Mouse (Mus musculus) induced T-regulatory cell, adult 2 months (primary cell): ENCODE measurements around the gene Zfp866.

Experiments
- DNase-seq: peaks from one replicate; pipeline ENCODE4 v3.0.0-alpha.2; 2012; ENCODE audit warnings: low read depth

Zfp866 gene

DNA sequence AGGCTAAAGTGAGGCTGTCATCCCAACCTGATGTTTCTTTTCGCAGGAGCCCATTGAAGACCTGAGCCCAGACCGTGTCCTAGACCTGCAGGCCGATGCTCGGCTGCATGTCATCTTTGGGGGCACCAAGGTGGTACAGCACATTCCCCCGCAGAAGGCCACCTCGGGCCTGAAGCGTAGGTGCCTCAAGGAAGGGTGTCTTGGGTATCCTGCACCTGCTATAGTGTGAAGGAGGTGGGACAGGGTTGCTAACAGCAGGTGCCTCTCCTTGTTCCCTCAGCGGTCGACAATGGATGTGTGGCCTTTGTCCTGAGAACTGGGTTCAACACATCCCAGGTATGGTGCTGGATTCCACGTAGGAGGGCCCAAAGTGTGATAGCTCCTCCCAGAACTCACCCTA, 6.7 kb upstream of the Zfp866 start:
- no peak for DNase-seq

DNA sequence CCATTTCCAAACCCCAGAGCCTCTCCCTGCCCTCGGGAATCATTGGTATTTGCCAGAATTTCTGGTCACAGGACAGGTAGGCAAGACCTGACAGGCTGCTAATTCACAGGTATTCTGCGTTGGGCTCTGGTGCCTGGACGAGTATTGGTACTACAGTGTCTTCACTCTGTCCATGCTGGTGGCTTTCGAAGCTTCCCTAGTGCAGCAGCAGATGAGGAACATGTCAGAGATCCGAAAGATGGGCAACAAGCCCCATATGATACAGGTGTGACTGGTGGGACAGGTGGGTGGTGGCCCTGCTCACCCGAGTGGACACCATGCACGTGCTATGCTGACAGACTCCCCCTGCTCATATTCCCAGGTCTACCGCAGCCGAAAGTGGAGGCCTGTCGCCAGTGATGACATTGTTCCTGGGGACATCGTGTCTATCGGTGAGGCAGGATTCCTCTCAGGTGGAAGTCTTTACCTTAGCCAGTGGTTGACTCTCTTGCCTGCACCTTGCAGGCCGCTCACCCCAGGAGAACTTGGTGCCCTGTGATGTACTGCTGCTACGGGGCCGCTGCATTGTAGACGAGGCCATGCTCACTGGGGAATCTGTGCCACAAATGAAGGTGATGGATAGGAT, 5.9 kb upstream of the Zfp866 start:
- DNase-seq: no peak

DNA sequence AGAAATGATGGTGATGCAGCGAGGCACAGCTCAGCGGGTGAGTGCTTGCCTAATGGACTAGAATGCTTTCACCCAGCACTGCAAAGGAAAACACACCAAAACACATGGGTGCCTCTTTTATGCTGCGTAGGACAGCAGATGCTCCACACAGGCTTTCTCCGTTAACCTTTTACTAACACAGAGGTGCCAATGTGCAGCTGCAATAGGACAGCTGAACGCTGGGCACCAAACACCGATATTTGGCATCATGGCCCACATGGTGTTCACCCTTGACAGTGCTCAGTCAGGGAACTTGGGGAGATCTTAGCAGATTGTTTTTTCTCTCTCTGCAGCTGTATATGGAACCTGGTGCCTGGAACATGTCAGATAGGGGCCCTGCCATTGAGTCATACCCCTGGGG, 3.9 kb upstream of the Zfp866 start:
- no peak for DNase-seq

DNA sequence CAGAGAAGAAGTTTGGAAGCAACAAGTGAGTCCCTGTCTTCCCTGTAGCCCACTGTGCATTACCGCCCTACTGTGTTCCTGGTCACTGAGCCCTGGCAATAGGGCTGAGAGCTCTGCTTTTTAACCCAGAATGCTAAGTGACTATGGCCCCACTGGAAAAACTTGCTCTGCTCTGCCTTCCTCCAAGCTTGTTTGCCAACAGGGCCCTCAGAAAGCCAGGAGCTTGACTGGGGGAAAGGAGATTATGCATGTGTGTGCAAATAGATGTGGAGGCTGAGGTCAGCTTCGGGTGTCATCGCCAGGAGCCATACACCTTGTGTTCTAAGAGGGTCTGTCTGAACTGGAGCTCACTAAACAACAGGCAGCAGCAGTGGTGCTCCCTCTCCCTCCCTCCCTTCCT, 3.1 kb upstream of the Zfp866 start:
- no peak for DNase-seq

DNA sequence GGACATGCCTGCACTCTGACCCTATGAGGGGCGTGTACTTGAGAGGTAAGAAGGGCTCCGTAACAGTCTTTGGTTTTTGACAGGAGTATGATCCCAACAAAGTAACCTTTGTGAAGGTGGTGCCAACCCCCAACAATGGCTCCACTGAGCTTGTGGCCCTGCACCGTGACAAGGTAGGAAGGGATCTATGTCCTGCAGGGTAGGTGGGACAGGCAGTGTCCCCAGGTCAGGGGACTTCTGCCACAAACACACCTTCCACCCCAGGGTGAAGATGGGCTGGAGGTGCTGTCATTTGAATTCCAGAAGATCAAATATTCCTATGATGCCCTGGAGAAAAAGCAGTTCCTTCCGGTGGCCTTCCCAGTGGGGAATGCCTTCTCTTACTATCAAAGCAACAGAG, 2.7 kb upstream of the Zfp866 start:
- DNase-seq: no peak

DNA sequence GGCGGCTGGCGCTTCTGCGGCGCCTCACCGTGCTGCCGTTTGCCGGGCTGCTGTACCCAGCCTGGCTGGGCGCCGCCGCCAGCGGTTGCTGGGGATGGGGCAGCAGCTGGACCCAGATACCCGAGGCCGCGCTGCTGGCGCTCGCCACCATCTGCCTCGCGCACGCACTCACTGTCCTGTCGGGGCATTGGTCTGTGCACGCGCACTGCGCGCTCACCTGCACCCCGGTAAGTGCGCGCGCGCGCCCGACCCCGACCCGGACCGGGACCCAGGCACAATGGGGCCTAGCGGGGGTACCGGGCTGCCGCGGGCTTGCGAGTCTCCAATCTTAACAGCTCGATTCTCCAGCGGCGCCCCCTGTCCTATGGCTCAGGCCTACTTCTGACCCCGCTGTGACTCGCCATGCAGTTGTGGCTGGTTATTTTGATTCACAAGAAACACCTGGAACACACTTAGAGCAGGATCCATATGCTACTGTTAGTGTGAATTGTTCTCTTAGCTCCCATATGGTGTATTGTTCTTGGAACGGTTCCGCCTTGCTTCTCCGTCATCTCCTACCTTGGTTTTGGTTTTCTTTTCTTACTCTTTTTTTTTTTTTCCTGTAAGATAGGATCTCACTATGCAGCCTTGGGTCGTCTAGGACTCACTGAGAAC, 564 bp upstream of the Zfp866 start:
- peak; percentile 79 for DNase-seq

DNA sequence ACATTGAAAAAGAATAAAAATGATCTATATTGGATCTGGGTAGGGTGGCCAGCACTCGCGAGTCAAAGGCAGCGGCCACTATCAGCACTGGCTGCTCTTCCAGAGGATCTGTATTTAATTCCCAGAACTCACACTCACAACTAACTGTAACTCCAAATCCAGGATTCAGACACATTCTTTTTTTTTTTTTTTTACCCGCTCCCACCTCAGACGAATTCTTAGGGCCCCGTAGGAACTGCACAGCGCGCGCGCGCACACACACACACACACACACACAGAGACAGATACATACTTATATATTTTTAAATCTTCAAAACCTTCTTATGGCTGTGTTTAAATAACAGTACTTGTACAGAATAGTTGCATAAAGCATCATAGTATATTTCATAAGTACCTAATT, 614 bp downstream of the Zfp866 start:
- no peak for DNase-seq

DNA sequence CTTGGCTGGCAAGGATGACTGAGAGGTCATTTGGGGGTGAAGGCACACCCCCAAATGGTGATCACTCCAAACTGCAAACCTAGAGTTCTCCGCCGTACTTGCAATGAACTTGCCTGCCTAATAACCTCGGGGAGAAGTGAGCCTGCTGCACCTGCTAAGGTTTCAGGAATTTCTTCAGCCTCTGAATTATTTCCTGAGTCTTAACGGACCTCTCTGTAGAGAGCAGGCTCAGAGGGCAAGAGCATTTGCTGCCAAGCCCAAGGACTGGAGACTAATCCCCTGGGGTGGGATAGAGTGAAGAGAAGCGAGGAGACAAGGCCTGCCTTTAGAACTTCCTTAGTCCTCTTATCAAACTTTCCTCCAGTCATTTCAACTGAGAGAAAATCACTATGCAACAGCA, 1.2 kb downstream of the Zfp866 start:
- DNase-seq: no peak

DNA sequence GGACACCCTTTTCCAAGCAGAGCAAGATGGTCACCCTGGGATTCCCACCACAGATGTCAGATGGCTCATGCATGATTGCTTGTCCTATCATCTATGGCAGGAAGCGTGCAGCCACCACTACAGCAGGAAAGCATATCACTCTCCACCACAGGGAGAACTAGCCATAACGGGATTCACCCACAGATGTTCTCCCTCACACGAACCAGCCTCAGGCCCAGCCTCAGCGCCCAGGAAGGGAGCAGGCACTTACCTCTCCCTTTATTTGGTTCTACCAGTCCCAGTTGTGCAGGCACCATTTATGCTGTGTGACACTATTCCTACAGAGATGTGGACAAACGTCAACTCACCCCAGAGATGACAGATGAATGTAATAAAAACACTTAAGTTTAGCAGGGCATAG, 1.9 kb downstream of the Zfp866 start:
- no peak for DNase-seq

DNA sequence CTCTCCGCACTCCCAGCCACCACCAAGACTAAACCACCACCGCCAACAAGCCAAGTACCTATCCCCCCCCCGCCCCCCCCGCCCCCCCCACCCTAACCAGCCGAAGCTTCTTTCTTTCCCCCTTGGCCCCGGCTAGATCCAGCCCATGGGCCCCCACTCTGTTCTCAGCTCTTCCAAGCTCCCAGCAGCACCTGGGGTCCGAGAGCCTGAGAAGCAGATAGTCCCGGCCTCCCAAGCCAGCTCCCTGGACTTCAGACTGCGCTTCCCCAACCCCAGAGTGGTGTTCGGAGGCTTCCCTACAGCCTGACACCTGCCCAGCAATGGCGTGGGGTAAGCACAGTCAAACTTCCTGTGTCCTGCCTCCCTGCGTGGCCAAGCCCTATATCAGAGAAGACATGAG, 13.9 kb downstream of the Zfp866 start:
- DNase-seq: no peak

DNA sequence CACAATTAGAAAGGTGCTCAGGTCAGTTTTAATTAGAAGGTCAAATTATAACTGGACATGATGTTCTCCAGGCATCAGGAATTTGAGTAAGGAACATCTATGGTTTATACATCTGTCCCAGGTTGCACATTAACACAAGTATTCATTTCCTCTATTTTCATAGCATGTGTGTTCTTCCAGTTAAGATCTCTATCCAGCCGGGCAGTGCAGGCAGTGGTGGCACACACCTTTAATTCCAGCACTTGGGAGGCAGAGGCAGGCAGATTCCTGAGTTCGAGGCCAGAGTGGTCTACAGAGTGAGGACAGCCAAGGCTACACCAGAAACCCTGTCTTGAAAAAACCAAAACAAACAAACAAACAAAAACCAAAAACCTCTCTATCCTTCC, 15.8 kb downstream of the Zfp866 start:
- DNase-seq: no peak

DNA sequence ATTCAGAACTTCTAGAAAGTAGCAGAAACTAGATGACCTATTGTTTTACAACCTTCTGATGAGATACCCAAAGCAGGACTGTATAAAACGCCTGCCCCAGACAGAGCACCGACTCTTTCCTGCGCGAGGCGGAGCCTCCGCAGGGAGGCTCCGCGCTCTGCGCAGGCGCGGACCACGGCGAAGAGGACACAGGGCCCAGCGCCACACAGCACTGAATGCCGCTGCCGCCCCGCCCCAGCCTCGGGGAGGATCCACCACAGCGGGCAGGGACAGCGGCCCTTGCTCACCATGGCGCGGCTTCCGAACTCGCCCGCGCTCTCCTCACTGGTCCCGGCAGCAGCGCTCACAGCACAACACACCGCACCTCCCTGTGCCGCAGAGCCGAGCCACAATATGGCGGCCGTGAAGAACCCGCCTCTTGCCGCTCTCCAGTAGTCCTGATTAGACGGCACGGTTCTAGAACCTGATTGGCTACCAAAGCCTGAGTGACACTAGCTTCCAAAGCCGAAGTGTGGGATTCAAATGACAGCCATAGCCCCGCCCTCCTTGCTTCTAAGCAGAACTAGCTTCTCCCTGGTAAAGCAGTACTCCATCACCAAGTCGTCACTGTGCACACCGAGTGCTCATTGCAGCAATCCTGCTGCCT, 16.4 kb downstream of the Zfp866 start, which contains the start of gene Gm20422:
TSS of gene Gm20422 (minus strand) at position 384 of the 646 bp plus-strand sequence.
- peak; percentile 97 for DNase-seq

DNA sequence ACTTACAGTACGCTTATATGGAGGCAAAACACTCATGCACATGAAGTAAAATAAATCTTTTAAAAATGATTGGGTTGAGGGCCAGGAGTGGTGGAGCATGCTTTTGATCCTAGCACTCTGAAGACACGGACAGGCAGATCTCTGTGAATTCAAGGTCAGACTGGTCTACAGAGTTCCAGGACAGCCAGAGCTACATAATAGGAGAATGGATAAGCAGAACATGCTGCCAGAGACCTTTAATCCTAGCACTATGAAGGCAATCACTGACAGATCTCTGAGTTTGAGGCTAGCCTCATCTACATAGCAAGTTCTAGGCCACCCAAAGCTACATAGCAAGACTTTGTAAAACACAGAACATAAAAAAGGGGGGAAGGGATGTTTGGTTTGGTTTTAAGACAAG, 18.9 kb downstream of the Zfp866 start:
- no peak for DNase-seq

DNA sequence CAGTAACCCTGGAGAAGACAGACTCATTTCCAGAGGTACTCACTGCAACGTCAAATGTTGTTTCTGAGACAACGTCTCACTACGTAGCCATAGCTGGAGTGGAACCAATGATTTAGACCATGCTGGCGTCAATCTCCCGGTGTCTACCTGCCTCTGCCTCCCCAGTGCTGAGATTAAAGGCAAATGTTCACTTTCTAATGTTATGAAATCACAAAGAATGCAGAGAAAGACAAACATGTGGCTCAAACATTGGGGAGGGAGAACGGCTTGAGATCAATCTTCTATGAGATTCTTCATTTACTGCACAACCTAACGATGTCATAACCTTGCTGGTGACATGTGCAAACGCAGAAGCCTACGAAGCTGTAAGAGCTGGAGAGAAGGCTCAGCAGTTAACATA, 19.8 kb downstream of the Zfp866 start:
- DNase-seq: no peak

DNA sequence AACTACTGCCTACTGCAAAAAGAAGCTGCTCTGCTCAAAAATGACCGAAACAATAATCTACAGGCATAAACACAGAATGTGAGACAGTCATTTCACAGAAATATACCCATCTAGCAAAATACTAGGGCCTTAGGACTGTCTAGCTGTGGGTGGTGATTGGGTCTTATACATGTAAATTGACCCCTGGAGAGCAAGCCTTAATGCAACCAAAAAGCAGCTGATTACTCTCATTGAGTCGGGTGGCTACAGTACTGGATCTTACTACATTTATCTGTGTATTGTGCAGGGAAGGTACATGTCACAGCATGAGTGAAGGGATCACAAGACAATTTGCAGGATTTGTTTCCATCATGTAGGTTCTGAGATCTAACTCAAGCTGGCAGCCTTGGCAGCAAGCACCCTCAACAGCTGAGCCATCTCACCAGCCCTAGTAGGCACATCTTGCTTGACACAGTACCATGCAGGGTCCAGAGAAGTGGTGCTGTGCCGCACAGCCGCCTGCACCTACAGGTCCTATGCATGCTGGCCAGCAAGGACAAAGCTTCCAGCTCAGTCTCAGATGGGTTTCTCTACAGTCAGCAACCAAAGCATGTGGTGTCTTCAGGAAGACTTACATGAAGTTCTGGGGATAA, 29.0 kb downstream of the Zfp866 start:
- DNase-seq: no peak

DNA sequence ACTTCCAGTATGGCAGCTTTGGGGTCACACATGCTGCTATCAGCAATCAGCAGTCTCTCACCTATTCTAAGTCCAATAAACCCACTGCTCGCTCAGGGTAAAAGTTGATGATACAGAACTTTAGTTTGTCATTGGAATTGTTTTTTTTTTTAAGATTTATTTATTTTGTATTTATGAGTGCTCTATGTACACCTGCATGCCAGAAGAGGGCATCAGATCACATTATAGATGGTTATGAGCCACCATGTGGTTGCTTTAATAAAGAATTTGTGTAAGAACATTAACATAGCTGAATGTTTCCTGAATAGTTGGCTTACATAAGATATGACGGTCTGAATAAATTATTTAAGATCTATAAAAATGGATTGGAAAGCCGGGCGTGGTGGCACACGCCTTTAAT, 32.7 kb downstream of the Zfp866 start:
- no peak for DNase-seq

DNA sequence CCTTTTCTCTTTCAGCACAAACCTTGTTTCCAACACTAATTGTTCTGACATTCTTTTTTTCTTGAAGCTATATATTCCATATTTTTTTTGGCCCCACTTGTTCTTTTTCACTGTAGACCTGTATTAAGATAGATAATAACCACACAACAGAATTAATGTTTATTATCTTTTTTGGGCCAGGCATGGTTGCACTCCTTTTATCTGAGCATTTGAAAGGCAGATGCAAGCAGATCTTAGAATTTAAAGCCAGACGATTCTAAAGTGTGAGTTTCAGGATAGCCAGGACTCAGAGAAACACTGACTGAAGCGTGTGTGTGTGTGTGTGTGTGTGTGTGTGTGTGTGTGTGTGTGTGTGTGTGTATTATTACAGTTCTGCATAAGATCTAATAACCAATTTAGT, 38.5 kb downstream of the Zfp866 start:
- DNase-seq: no peak

DNA sequence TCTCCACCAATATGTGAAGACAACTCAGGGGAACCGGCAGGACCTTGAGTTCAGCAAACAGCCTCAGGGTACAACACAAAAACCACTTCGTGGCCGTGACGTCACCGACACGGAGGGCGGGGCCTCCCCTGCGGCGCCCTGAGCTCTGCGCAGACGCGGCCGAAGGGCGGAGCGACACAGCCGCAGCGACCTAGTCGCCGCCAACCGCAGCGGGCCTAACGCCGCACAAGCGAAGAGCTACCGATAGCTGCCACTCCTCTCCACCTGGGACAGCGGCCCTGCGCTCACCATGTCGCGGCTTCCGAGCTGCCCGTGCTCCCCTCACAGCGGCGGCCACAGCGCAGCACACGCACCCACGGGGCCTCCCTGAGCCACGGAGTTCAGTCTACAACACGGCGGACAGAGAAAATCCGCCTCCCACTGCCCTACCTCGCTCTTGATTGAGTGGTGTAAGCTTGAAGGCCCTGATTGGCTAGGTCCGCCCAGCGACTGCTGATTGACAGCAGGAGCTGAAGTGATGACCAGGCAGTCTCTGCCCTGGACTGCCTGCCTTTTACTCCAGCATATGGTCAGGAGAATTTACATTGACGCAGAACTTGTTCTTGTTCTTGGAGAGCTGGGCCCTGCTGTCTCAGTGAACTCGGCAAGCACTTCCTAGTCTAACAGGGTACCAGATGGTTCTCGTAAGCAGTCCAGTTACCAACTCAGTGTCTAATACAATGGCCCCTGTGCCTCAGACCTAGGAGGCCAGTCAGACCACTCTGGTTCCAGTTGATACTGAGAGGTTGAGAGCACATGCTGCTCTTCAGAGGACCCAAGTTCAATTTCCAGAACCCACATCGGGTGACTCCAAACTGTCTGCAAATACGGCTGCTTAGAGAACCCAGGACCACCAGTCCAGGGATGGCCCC, 41.2 kb downstream of the Zfp866 start, which contains the start of gene Zfp963:
TSS of gene Zfp963 (minus strand) at position 427 of the 911 bp plus-strand sequence.
- peak; percentile 97 for DNase-seq

DNA sequence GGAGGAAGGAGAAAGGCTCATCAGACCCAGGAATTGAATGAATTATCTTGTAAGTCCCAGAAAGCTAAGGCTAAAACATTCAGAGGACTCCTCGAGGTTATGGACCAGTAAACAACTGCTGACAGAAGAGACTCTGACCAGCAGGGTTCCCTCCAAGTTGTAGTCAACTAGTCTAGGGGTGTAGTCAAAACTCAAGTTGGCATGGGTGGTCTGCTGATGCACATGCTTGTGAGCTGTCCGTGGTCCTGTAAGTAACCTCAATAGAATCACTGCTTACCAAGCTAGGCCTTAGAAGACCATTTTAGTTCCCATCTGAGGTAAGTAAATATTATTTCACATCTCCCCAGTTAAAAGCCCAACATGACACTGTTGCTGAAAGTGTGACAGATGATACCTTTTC, 49.7 kb downstream of the Zfp866 start:
- no peak for DNase-seq

DNA sequence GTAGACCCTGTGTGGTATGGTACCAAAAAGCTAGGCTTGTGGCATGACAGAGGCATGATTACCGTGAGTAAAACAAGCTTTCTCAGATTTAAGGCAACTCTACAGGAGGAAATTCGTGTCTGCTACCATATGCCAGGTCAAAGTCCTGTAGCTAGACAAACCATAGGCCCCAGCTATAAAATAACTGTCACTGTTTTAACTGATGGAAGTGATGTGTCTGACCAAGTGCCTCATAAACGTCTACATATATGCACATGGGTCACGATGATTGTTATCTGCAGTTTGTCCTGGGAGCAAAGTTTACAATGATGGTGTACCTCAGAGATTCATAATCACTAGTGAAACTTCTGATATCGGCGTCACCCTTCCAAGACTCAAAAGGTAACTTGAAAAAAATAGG, 50.2 kb downstream of the Zfp866 start:
- DNase-seq: no peak

DNA sequence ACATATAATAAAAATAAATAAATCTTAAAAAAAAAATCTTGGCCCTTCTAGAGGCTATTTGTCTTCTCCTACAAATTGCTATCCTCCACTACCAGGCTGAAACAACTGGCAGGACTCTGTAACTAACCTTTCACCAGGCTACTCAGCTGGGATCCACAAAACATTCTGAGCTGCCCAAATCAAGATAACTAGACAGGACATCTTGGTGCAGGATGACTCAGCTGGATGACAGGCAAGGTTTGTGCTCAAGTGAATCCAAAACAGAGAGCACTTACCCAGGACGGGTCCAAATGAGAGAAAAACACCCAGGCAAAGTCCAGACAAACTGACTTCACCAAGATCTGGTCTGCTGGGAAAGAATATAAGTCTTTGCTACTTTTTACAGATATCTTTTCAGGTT, 55.5 kb downstream of the Zfp866 start:
- no peak for DNase-seq

DNA sequence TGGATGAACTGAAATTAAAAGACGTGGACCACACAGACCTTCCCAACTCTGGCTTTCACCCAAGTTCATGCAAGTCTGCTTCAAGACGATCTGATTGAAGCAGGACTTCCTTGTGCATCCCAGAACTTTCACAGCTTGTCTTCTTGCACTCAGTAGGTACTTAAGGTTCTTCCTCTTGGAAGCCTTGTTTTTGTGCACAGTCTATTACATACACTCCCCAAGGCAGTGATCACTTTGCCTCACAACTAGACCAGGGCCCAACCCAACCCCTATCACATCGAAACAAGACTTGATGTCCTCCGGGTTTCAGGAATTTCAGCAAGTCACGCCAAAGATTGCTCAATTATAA, 73.8 kb downstream of the Zfp866 start:
- DNase-seq: no peak
